Mouse (Mus musculus): Measurements from ENCODE around the gene Gdpd5. TPM values are rescaled to one million over a fixed set of nuclear protein-coding genes. Genes with fewer than 3 reads are reported as not detected.
A peak's percentile ranks its signal among the peaks of the same experiment; 100 is the strongest.

The Gdpd5 gene
- total RNA-seq, 2 experiments from 2014 or later = not detected

DNA sequence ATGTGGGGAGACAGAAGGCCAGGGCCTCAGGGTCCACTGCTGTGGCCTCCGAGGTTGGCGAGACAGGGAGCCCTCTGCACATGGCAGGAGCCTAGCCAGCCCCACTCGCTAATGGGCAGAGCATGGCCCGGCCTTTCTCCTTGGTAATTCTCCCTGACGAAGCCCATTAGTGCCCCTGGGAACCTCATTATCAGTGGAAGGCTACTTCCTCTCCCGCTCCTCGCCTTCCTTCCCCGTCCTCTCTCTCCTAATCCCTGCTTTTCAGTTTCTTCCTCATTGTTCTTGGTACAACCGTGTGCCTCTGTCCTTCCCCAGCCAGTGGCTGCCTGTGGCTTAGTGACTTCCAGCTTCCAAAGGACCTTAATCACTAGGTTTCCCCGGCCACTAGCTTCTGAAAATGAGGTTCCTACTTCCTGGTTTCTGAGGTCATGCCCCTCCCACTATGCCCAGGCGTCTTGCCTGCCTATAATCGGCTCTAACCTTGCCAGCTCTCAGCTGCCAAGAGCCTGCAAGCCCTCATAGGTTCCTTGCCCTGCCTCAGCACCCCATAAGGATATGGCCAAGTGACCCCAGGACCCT, 53.5 kb downstream of the Gdpd5 start:
- peak; percentile 69 for ATAC-seq (replicated peaks; ENCODE audit: poor library complexity, severe bottlenecking)

DNA sequence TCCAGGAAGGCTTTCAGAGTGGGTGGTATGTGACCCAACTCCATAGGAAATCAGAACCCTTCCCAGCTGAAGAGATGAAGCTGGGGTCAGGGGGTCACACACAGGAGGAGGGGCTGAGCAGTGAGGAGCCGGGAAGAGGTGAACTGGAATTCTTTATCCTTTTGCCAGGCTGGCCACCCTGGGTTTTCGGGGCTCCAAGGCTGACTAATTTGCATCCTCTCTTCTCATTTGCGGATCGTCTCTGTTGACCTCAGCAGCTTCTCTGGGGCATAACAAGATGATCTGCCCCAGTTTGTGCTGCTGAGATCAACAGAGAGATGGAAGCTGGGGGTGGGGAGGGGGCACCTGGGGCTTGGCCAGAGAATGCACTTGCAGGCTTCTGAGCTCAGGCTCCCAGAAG, 55.3 kb downstream of the Gdpd5 start:
- no peak for ATAC-seq (replicated peaks; ENCODE audit: poor library complexity, severe bottlenecking)

DNA sequence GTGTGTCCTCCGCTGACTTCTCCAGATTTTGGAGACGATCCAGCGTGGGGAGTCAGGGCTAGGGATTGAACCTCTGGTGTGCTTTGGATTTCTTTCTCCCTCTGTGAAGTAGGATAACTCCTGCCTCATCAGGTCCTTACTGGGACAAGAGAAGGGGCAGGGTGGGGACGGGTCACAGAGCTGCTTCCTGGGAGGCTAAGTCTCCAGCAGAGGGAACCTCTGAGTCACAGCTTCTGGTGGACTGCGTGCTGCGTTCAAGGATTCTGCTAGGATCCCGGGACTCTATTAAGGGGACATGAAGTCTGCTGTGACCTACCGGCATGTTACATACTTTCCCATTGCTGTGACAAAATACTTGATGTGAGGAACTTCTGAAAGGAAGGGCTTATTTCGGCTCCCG, 57.7 kb downstream of the Gdpd5 start:
- ATAC-seq (replicated peaks; ENCODE audit: poor library complexity, severe bottlenecking) = no peak

DNA sequence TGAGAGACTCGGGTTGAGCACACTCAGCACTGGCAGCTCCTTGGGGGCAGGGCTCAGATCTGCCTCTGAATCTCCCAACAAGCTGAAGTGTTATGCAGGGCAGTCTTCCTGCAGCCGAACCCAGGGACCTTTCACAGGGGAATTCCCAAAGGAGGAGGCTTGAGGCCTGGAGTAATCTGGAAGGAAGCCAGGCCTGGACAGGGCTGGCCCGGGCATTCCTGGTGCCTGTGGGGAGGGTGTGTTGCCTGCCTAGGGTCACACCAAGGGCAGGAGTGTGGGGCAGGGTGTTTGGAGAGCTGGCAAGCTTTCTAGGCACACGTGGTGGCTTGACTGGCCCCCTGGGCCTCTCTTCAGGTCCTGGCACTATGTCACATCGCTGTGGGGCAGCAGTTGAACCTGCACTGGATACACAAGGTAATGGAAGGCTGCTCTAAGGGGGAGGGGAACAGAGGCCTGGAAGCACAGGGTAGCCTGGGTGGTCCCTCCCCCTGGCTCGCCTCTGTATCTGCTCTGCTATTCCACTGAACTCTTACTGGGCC, 60.4 kb downstream of the Gdpd5 start:
- no peak for ATAC-seq (replicated peaks; ENCODE audit: poor library complexity, severe bottlenecking)

DNA sequence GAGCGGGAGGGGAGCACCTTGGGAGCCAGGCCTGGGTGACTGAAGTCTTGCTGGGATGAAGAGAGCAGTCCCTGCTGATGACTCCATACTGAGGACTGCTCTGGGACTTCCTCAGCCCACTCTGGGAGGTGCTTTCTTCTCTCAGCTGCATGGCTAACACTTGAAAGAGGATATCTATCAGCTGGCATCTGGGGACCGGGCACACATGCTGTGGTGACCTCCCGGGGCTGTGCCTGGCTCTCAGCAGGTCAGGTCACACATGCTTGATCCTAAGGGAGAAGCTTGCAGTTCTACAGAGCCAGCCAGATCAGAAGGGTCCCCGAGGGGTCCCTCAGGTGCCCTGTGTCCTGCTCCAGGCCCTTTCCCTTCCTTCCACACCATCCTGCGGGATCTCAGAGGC, 62.0 kb downstream of the Gdpd5 start:
- ATAC-seq (replicated peaks; ENCODE audit: poor library complexity, severe bottlenecking) = no peak

DNA sequence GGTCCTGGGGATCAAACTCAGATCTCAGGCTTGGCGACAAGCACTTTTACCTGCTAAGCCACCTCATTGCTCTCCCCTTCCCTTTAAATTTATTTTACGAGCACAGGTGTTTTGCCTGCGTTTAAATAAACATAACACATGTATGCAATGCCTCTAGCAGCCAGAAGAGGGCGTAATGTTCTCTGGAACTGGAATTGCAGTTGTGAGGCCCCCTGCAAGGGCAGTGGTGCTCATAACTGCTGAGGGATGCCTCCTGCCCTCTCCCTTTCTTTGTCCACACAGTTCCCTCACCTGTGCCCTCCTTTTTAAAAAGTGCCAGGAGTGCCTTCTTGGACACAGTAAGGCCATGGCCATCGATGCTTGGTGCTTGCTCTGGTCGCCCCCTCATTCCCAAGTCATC, 62.8 kb downstream of the Gdpd5 start:
- no peak for ATAC-seq (replicated peaks; ENCODE audit: poor library complexity, severe bottlenecking)

DNA sequence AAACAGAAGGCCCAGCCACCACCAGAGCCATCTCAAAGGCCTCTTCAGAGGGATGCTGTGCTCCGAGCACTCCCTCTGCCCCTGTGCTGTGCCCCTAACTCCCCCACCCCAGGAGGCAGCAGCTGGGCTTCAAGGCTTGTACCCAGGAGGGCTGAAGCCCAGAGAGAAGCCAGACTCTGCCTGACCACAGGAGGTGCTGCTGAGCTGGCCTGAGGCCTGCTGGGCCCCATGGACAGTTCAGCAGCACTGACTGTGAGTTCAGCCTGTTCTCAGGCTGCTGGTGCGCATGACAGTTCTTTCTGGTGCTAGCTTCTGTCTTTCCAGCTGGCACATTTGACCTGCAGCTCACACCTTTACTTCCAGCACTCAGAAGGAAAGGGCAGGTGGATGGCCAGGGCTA, 64.6 kb downstream of the Gdpd5 start:
- ATAC-seq (replicated peaks; ENCODE audit: poor library complexity, severe bottlenecking) = peak; percentile 13; the same call in 1 of the 2 replicates

DNA sequence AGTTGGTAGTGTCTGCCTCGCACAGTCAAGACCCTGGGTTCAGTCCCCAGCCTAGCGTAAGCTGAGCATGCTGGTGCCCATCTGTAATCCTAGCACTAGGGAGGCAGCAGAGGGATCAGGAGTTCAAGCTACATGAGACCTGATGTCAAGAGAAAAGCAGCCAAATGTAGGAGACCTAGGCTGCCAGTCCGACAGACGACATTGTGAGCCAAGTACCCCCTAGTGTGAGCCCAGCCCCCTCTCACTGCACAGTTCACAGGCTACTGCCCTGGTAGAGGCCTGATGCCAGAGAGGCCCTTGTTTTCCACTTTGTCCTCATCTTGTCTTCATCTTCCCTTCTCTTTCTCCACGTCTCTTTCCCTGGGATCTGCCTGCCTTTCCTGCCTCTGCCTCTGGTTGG, 66.1 kb downstream of the Gdpd5 start:
- ATAC-seq (replicated peaks; ENCODE audit: poor library complexity, severe bottlenecking) = no peak

DNA sequence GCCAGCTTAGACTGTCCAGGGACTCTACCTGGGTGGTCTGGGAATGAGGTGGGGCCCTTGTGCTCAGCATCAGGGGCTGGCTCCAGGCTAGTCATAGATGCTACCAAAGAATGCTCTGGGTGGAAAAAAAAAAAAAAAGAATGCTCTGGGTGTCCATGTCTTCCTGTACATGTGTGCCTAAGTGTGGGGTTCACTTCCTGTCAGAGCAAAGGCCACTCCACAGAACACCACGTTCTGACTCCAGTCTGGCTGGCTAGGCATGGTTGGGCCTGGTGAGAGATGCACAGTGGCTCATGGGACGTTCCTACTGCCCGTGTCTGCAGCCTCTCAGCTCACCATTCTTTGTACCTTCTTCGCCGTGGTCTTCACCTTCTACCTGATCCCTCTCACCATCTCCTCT, 67.4 kb downstream of the Gdpd5 start:
- ATAC-seq (replicated peaks; ENCODE audit: poor library complexity, severe bottlenecking) = 0 out of 2 replicates have a peak, but pooled peaks have one; percentile 7

DNA sequence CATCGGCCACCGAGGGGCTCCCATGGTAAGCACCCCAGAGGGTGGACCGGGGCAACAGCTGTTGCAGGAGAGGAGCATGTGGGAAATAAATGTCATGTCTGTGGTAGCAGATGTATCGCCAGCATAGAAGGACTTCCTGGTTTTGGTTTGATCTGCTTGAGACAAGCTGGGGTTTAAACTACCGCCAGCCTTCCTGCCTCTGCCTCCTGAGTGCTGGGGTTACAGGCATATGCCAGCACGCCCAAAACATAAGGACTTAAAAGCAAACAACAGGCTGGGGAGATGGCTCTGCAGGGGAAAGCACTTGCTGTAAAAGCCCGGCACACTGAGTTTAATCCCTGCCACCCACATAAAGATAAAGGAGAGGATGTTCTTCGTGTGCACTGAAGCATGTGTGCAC, 67.8 kb downstream of the Gdpd5 start:
- peak; percentile 50 for ATAC-seq (replicated peaks; ENCODE audit: poor library complexity, severe bottlenecking)

DNA sequence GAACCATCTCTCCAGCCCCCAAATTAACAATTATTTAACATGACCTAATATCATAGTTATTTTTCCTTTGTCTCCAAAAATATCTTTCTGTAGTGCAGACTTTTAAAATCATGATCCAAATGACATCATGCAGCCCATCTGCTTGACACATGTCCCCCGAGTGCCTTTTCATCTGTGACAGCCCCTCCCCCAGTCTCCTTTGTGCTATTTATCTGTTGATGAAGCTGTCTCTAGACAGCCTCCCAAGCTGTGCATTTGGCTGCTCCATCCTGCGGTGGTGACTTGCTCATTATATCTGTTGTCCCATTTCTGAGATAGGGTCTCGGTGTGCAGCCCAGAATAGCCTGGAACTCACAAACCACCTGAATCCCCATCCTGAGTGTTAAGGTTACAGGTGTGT, 68.5 kb downstream of the Gdpd5 start:
- no peak for ATAC-seq (replicated peaks; ENCODE audit: poor library complexity, severe bottlenecking)

DNA sequence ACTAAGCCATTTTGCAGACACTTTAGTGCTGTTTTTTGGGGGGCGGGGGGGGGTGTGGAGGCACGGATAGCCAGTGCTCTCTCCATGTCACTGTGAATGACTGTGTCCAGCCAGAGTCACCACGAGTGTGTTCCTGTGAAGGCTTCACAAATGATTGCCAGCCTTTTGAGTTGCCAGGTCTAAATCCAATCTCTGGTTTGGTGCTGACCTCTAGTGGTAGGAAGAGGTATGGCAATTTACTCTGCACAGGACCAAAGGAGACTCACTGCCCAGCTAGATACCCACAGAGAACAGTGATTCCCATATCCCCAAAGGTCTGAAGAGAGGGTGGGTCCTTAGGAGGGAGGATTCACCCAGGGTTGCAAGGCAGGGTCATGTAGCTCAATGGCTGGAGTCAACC, 69.5 kb downstream of the Gdpd5 start:
- ATAC-seq (replicated peaks; ENCODE audit: poor library complexity, severe bottlenecking) = peak; percentile 69

DNA sequence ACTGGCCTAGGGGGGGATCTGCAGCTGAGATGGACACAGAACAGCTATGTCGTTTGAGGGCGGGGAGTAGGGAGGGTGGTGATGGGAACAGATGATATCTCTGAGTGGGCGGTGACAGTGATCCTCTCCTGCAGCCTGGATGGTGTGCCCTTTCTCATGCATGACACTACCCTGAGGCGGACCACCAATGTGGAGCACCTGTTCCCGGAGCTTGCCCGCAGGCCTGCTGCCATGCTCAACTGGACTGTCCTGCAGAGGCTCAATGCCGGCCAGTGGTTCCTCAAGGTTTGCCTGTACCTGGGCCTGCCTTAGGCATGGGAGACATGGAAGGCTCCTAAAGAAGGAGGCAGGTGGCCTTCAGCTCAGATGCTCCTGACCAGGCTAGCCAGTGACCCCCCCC, 71.6 kb downstream of the Gdpd5 start:
- no peak for ATAC-seq (replicated peaks; ENCODE audit: poor library complexity, severe bottlenecking)

DNA sequence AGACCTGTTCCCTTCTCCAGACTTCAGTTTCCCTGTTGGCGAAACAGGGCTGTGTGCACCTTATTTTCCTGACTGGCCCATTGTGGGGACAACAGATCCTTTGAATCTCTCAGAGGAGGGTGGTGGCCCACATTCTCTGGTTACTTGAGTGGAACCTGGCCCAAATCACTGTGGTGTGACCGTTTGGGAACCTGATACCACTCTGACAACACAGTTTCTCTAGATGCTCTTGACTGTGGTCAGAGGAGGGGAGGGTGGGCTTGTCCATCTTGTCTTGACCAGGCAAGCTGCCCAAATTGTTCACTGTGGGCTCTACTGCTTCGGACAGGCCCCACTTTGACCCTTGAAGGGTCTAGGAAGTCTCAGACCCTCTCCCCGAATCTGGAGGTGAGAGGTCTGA, 72.8 kb downstream of the Gdpd5 start:
- ATAC-seq (replicated peaks; ENCODE audit: poor library complexity, severe bottlenecking) = no peak

DNA sequence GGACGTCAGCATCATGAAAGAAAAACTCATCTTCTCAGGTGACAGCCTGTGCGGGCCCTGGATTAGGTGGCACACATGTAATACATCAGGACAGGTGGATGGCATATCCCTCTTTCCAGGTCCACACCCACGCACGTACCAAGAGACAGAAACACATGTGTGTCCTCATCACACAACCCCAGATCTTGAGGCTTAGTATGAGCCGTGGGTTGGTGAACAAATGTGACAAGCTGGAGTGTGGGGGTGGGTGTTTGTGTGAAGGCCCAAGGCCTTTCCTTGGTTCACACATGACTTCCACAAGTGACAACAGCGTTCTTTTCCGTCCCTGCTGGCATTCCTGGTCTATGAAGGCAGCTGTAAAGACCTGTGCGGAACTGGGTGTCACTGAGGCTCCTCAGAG, 77.6 kb downstream of the Gdpd5 start:
- no peak for ATAC-seq (replicated peaks; ENCODE audit: poor library complexity, severe bottlenecking)

DNA sequence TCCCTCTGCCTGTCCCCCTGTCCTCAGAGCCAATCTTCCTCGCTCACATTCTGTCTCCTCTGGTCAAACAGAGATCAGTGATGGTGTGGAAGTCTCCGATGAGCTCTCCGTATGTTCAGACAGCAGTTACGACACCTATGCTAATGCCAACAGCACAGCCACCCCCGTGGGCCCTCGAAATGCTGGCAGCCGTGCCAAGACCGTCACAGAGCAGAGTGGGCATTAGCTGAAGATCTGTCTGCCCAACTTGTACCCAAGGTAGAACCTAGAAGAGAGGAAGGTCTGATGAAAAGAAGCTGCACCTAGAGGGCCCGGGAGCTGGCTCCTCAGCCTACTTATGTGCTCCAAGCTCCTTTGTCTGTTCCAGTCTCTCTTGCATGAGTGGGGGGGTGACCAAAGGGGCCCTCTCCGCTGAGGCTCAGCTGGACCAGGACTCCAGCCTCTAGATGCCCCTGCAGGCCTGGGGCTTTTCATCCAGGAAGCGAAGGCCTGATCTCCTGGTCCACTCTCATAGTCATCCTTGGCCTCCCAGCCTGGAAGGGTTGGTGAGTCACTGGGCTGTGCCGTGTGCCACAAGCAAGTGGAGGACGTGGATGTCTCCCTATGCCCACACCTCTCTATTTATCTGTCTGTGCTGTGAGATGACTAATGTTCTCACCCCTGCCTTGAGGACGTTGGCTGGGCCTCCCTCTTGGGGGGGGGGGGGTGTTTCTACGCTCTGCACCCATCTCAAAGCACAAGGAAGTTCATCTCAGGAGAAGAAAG, 78.9 kb downstream of the Gdpd5 start:
- no peak for ATAC-seq (replicated peaks; ENCODE audit: poor library complexity, severe bottlenecking)

DNA sequence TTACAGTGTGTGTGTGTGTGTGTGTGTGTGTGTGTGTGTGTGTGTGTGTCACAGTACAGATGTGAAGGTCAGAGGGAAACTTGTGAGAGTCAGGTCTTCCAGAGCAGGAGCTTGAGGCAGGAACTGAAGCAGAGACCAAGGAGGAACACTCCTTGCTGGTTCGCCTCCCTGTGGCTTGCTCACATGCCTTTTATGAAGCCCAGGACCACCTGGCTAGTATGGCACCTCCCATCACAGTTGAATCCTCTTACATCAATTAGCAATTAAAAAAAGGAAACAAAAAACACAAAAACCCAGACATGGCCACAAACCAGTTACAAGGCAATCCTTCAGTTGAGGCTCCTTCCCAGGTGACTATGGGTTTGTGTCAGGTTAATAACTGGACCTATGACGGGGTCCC, 81.9 kb downstream of the Gdpd5 start:
- ATAC-seq (replicated peaks; ENCODE audit: poor library complexity, severe bottlenecking) = no peak

DNA sequence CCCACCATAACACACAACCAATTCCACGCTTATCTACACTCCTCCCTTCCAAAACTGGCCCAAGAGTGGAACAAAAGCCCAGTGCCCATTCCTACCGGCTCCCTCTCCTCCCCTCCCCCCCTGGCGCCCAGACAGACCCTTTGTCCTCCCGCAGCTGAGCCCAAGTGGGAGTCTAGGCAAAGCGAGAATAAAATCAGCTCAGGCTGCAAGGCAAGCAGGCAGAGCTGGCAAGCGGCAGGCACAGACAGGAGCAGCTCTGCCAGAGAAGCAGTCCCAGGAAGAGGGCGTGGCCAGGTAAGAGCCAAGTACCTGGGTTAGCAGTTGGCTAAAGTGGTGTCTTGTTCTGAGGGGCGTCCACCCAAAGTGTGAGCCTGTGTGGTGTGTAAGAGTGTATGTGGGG, 84.6 kb downstream of the Gdpd5 start, which contains the start of gene Klhl35:
Gene Klhl35, plus strand, starts transcription at position 194 of the 400 bp plus-strand sequence.
- ATAC-seq (replicated peaks; ENCODE audit: poor library complexity, severe bottlenecking) = no peak

DNA sequence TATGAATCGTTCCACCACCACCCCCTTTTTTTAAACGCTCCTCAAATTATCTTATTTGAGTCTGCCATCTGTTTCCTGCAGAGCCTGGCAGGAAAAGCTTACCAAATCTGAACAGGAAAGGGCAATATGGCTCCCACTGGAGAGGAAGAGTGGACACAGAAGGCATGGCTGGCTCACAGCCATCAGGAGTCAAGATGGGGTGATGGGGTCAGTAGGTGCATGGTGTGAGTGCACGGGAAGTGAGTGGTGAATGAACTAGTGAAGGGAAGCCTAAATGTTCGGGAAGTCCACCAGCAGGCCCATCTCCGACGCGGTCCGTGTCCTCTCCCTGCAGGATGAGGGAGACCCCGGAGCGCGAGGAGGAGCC, 86.7 kb downstream of the Gdpd5 start:
- ATAC-seq (replicated peaks; ENCODE audit: poor library complexity, severe bottlenecking) = peak; percentile 53

DNA sequence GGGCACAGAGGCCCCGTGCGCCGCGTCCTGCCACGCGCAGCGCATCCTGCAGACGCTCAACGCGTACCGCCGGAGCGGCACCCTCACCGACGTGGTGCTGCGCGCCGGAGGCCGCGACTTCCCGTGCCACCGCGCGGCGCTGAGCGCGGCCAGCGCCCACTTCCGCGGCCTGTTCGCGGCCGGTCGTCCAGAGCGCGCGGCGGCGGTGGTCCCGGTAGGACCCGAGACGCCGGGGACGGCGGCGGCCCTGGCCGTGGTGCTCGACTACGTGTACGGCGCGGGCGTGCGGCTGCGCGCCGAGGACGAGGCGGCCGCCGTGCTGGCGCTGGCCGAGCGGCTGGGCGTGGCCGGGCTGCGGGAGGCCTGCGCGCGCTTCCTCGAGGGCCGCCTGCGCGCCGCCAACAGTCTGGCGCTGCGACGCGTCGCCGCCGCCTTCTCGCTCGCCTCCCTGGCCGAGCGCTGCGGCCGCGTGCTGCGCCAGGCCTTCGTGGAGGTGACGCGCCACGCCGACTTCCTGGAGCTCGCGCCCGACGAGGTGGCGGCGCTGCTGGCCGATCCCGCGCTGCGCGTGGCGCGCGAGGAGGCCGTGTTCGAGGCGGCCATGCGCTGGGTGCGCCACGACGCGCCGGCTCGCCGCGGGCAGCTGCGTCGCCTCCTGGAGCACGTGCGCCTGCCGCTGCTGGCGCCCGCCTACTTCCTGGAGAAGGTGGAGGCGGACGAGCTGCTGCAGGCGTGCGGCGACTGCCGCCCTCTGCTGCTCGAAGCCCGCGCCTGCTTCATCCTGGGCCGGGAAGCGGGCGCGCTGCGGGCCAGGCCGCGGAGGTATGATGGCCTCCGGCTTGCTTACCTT, 87.3 kb downstream of the Gdpd5 start:
- ATAC-seq (replicated peaks; ENCODE audit: poor library complexity, severe bottlenecking) = peak; percentile 52

Data from granulocyte monocyte progenitor cell, adult 5-6 weeks (primary cell).